Mouse (Mus musculus) retina, postnatal 7 days (tissue): ENCODE measurements around the gene Mypn.

Source experiments
- DNase-seq: peaks from one replicate; pipeline ENCODE4 v3.0.0-alpha.2; 2012; ENCODE audit warnings: low read depth, low spot score

The Mypn gene

GRCm38 (mm10) chr10:63201534-63201933 lies 2.2 kb downstream of the Mypn start:
- no peak for DNase-seq

DNA sequence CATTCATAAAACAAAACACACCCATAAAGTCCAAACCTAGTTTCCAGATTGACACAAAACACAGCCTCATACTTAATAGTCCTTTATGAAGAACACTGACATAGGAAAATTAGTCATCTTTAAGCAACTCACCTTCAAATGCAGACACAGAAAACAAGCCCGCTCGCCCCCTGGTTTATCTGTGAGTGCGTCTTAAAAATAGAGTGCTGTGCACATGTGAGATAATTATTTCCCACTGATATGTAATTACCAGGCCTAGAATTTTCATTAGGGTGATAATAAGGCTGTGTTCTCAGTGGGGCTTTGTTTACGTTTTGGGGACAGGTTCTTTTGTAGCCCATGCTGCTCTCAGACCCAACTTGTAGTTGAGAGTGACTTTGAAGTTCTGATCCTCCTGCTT lies 4.7 kb downstream of the Mypn start:
- DNase-seq: no peak

DNA sequence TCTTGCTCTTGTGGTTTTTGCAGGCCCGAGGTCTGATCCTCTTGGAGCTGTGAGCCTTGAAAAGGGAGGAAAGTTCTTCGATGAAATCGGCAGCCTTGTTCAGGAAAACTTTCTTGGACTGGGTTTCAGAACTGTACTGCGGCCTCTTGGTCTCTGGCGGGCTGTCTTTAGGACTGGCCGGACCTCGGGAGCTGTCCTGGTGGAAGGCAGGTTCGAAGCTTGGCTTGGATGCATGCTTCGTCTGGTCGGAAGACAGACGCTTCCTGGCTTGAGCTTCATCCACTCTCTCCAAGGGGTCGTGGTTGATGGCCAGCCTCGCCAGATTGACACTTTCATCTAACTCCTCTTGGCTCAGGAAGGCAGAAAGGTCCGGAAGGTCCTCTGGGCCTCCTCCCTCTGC lies 11.0 kb downstream of the Mypn start:
- DNase-seq: no peak

- DNase-seq: no peak
Measured at GRCm38 (mm10) chr10:63192276-63192675, 11.5 kb downstream of the Mypn start.

DNA sequence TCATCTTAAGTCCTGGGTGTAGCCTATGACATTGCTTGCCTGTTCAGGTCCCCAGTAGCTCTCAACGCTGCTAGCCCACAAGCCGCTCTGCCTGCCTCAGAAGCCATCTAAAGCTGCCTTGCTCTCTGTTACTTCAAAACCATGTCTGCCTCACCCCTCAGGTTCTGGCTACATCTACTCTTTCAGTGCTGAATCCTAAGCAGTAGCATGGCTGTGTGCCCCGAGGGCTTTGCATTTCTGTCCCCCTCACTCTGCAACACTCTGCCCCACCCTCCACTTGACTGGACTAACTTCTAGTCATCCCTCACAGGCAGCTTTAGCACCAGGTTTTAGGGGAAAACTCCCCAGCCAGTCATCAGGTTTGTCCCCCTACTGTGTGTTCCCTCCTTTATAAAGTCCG lies 19.3 kb downstream of the Mypn start:
- no peak for DNase-seq

DNA sequence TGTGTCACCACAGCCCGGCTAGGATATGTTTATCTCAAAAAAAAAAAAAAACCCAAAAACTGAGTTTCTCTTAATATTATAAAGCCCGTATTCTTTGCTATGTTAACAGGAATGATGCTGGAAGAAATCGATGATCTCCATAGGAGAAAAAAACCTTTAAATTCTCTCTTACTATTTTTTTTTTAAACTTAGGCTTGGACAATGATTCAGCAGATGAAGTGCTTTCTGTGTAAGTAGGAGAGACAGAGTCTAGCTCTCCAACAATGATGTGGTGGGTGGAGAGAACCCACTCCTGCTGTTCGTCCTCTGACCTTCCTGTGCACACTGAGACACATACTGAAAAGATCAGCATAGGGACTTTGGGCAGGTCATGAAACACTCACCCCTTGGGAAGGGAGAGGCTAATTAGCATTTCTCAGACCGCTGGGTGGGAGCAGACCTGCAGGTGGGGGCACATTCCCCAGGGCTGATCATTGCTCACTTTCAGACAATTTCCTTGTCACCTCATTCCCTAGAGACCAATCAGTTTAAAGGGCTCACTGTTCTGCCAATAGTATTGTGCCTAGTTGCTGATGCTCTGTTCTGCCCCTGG lies 21.5 kb downstream of the Mypn start:
- DNase-seq: no peak

GRCm38 (mm10) chr10:63181166-63181565 lies 22.6 kb downstream of the Mypn start:
- DNase-seq: no peak

DNA sequence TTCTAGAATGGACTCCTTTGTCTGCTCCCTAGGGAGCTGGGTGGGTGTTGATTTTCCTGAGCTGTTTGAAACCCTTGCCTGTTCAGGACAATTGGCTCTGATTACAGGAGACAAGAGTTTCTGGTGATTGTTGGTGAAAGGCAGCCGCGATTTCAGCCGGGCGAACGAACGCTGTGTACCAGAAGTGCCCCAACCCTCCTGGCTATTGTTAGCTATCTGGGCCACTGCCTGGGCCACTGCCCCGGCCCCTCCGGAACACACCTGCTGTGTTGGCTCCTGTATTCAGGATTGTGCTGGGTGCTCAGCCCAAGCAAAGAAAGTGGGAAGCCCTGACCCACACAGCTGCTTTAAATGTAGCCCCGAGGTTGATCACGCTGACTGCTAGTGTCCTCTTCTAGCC lies 24.2 kb downstream of the Mypn start:
- no peak for DNase-seq

DNA sequence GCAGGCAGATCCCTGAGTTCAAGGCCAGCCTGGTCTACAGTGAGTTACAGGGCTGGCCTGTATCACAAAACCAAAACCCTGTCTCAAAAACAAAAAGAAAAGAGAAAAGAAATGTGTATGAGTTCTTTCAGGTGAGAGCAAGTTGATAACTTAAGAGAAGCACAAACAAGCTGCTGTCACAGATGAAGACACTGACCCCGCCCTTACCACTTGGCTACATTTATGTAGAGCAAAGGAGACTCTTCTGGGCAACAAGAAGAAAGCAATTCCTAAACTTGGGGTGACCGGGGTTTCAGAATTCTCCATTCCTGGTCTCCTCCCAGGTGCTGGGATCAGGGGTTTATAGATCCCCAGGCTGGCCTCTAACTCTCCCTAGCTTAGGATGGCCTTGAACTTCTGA lies 25.4 kb downstream of the Mypn start:
- DNase-seq: no peak

DNA sequence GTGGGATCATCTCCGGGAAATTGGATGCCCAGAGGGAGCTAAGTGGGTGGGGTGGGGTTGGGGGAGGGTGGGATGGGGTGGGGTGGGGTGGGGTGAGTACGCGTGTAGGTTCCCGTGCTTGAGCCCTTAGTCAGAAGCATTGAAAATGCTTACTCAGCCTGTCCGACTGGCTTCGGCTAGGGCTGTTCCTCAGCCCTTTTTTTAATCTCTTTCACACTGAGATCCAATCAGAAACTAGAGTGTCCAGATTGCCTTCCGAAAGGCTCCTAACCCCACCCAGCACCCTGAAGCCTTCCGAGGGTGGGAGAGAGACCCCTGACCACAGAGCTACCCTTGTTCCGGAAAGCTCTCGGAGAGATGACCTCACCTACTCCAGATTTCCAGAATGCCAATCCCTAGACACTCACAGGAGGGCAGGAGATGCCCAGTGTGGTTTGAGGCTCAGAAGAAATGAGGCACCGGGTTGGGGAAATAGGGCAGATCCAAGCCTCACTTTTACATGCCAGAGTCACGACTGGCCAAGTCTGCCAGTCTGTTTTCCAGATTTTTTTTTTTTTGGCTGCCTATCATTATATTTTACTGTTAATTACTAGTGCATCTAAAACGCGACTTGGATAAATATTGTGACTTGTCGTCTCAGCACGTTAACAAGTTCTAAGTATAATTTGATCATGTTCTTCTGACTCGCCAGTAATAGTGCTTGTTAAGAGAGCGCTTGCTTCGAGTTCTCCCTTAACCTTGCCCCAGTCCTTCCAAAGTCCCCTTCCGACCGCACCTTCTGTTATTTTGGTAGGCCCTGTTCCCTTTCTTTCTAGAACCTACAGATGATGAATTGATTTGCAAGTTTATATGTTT lies 26.2 kb downstream of the Mypn start:
- DNase-seq: no peak

DNA sequence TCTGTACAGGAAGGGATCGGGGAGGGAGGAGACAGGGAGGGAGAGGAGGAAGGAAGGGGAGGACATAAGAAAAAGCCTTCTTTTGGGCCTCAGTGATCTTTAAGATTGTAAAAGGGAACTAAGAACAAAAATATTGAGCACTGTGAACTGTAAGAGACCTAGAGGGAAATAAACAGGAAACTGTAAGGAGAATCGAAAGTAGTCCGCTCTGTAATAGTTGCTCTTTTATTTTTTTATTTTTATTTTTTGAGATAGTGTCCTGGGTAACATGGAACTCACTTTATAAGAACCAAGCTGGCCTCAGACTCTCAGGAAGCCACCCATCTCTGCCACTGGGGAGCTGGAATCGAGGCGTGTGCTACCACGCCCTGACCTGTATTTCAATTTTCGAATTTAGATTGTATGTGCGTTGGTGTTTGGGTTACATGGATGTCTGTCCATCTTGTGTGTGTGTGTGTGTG lies 27.3 kb downstream of the Mypn start:
- no peak for DNase-seq

DNA sequence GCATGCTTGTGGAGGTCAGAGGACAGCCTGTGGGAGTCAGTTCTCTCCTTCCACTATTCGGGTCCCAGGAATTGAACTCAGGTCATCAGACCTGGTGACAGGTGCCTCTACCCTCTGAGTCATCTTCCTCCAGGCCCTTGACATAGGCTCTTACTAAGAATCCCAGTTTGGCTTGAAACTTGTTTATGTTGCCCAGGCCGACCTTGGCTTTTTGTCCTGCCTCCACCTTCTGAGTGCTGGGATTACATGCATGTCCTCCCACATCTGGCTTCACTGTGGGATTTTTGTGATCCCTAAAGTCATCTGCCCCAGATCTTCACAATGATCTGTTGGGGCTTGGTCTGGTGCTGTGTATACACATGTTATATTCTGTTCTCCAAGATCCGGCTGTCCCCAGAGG lies 31.7 kb downstream of the Mypn start:
- no peak for DNase-seq

- DNase-seq: no peak
Measured at GRCm38 (mm10) chr10:63169503-63169902, 34.2 kb downstream of the Mypn start.

GRCm38 (mm10) chr10:63168124-63168523 lies 35.6 kb downstream of the Mypn start:
- no peak for DNase-seq

DNA sequence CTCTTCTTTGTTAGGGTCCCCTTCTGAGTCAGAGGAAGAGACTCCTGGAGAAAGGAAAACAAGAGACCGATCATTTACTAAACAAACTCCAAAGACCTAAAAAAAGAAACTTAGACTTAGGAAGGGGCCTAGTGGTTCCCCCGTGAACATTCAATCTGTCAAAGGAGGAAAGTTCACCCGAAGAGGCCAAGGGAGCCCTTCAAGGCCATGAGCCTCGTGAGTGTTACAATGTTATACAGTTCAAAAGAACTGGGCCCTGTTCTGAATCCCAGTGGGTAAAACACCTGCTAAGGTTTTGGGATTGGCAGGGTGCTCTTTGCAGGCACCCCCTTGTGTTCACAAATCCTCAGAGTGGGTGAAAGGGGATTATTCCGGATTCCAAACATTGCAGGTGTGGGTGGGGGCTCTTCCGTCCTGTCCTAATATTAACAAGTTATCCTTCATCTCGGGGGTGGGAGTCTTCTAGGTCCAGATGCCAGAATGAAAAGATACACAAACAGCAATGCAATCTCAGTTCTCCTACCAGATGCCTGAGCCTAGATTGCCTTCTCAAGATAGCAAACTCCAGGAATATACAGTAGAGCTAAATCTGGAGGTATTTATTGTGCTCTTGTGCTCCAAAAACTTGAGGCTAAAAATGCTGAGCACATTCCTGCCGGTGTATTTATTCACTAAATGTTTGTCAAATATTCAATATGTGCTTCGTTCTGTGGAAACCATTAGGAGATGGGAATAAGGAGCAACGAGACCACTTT lies 36.3 kb downstream of the Mypn start:
- DNase-seq: no peak

DNA sequence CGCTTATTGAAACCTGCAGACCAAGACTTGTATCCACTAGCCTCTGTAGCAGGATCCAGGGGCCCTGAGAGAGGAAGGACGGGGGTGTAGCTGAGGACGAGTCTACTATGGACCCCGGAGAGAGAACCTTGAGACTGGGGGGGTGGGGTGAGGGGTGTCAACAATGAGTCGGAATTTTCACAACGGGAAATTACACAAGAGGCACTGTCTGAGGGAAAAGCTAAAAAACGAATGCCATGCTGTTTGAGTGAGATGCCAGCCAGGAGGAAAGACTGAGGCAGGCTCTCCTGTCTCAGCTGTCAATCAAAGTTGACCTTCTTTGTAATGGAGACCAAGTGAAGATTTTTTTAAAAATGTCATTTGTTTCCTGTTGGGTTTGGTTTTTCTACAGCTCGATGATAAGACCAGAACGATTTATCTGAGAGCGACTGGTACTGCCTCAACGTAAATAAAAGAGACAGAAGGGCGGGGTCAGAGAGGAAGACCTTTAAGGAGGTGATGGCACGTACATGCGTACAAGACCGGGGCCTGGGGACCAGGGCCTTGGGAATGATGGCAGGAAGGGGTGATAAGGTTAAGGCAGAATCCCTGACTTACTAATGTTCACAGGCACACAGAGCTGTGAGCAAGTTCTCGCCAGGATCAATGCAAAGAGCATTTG lies 37.9 kb downstream of the Mypn start:
- DNase-seq: no peak

GRCm38 (mm10) chr10:63161240-63161639 lies 42.5 kb downstream of the Mypn start:
- no peak for DNase-seq

DNA sequence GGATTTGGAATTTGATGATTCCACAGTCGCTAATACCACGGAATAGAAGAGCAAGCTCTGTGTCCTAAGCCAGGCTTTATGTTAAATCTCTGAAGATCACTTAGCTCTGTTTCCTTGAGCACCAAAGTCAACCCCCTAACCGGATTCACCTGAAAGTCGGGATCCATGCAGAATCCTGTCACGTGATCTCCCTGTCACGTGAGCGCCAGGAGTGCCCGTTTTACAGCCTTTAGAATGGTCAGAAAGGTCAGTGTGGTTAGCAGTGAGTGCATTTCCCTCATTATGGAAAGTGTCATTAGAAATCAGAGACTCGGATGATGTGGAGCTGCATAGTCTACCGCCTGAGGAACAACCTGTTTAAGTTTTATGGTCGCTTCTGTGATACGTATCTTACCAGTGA lies 43.1 kb downstream of the Mypn start:
- no peak for DNase-seq

GRCm38 (mm10) chr10:63158191-63158590 lies 45.6 kb downstream of the Mypn start:
- no peak for DNase-seq

- DNase-seq: no peak
Measured at GRCm38 (mm10) chr10:63157491-63157890, 46.3 kb downstream of the Mypn start.

GRCm38 (mm10) chr10:63156919-63157318 lies 46.8 kb downstream of the Mypn start:
- no peak for DNase-seq

DNA sequence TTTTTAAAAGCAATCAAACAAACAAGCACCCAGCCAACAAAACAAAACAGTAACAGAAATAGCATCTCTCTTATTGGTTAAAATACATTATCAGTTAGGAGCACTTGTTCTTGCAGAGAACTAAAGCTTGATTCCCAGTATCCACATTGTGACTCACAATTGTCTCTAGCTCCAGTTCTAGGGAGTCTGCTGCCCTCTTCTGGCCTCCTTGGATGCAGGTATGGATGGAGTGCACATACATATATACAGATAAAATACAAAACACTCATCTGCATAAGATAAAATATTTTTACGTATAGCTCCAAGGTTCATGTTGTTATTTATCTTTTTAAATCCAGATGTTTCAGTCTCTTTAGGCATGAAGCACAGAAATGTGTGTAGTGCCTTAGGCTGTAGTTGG lies 47.4 kb downstream of the Mypn start:
- DNase-seq: no peak
